Mouse (Mus musculus) limb, embryonic 13.5 days (tissue): ENCODE results near the gene Ube2e2. TPM values are rescaled to one million over a fixed set of nuclear protein-coding genes. Genes with fewer than 3 reads are reported as not detected.

Experiments used
- ATAC-seq: fragments of 200-750 bp; cut with Nextera tagmentation; 2 replicates; pipeline ENCODE4 v1.8.0; 2017; ENCODE audit warnings: low read depth, moderate number of reproducible peaks, moderate TSS enrichment; ENCODE audit not compliant: low FRiP score
- H3K27ac ChIP-seq: fragments of 300-500 bp; sonication (generic); 2 replicates; pipeline ENCODE4 v1.5.1; 2015; ENCODE audit warnings: inconsistent platforms, mild to moderate bottlenecking, moderate library complexity
- H3K27me3 ChIP-seq: fragments of 300-500 bp; sonication (generic); 2 replicates; pipeline ENCODE4 v1.6.1; 2015; ENCODE audit warnings: mild to moderate bottlenecking, inconsistent platforms
- H3K36me3 ChIP-seq: fragments of 300-500 bp; sonication (generic); 2 replicates; pipeline ENCODE4 v1.6.1; 2015; ENCODE audit warnings: inconsistent platforms, mild to moderate bottlenecking, moderate library complexity
- H3K4me1 ChIP-seq: fragments of 300-500 bp; sonication (generic); 2 replicates; pipeline ENCODE4 v1.6.1; 2015; ENCODE audit warnings: inconsistent platforms
- H3K4me2 ChIP-seq: fragments of 300-500 bp; sonication (generic); replicated peaks from 2 replicates; pipeline ENCODE4 v1.6.1; 2015; ENCODE audit warnings: inconsistent platforms, mild to moderate bottlenecking, moderate library complexity
- H3K4me3 ChIP-seq: fragments of 300-500 bp; sonication (generic); 2 replicates; pipeline ENCODE4 v1.5.1; 2015; ENCODE audit warnings: moderate library complexity, mild to moderate bottlenecking, inconsistent platforms
- H3K9ac ChIP-seq: fragments of 300-500 bp; sonication (generic); 2 replicates; pipeline ENCODE4 v1.6.1; 2015; ENCODE audit warnings: mild to moderate bottlenecking, inconsistent platforms
- H3K9me3 ChIP-seq: fragments of 300-500 bp; sonication (generic); 2 replicates; pipeline ENCODE4 v1.6.1; 2016; ENCODE audit warnings: inconsistent platforms
- WGBS: fragments of 180-500 bp; shearing (Covaris S2); methylation state at CpG from one replicate; pipeline ENCODE4 v1.1.7; 2015; 5-methylcytosine and 5-hydroxymethylcytosine counted together
- polyA plus RNA-seq: library from polyadenylated mRNA; unstranded; fragments of >200 nt; fragmentation: Nextera tagmentation; extraction: Ambion mirVana; gene quantifications from 2 replicates; pipeline ENCODE4 v1.2.1, GENCODE M21; 2015

Gene Ube2e2
- polyA plus RNA-seq, result 75.6 and 85.4 TPM in 2 replicates

GRCm38 (mm10) chr14:18893947-18894445, at the start of gene Ube2e2:
Gene Ube2e2 (minus strand): TSS chr14:18894267.
- H3K9ac ChIP-seq, result peak within 1 kb of the TSS; percentile 86
- H3K4me3 ChIP-seq, result peak within 1 kb of the TSS; percentile 67
- no peaks in the 10 kb centered on the region for H3K27me3 ChIP-seq
- H3K4me2 ChIP-seq, result peak within 1 kb of the TSS; percentile 72
- H3K27ac ChIP-seq, result peak within 1 kb of the TSS; percentile 22; the same call in 1 of the 2 replicates
- H3K4me1 ChIP-seq, result no peaks in the 10 kb centered on the region
- ATAC-seq, result no peak; the same call in none of the 2 replicates
- 2% methylated on average over 11 of the region's 22 CpGs for WGBS
- no peaks in the 10 kb centered on the region for H3K36me3 ChIP-seq
- H3K9me3 ChIP-seq, result no peaks in the 10 kb centered on the region

GRCm38 (mm10) chr14:18940068-18940467, 46.0 kb upstream of the Ube2e2 start:
- H3K27ac ChIP-seq, result no peak overlapping the region
- H3K27me3 ChIP-seq, result no peaks in the 10 kb centered on the region
- no peaks in the 10 kb centered on the region for H3K9me3 ChIP-seq
- H3K4me3 ChIP-seq, result no peak overlapping the region
- no peaks in the 10 kb centered on the region for H3K36me3 ChIP-seq
- no peak overlapping the region for H3K4me2 ChIP-seq
- ATAC-seq, result no peak
- H3K4me1 ChIP-seq, result no peaks in the 10 kb centered on the region
- no peak overlapping the region for H3K9ac ChIP-seq

- Histone ChIP-seq H3K4me1 (no peaks in the 10 kb centered on the region), H3K4me3 (no peak overlapping the region), H3K36me3 (no peaks in the 10 kb centered on the region), H3K27me3 (no peaks in the 10 kb centered on the region), H3K9me3 (no peaks in the 10 kb centered on the region), H3K9ac (no peak overlapping the region), H3K27ac (no peak overlapping the region), H3K4me2 (no peak overlapping the region)
- no peak for ATAC-seq
Measured at GRCm38 (mm10) chr14:18903553-18903952, 9.5 kb upstream of the Ube2e2 start.

GRCm38 (mm10) chr14:18893121-18893946, 733 bp downstream of the Ube2e2 start:
- Histone ChIP-seq H3K27ac (peak overlapping the region; percentile 22; the same call in 1 of the 2 replicates), H3K4me1 (no peaks in the 10 kb centered on the region), H3K9me3 (no peaks in the 10 kb centered on the region), H3K4me3 (peak overlapping the region; percentile 67), H3K9ac (peak overlapping the region; percentile 86), H3K27me3 (no peaks in the 10 kb centered on the region), H3K36me3 (no peaks in the 10 kb centered on the region), H3K4me2 (peak overlapping the region; percentile 72)
- under 1% methylated on average over 66 of the region's 116 CpGs for WGBS
- peak; percentile 93 for ATAC-seq

- Histone ChIP-seq H3K4me2 (no peak overlapping the region), H3K36me3 (peaks cover 6% of the 10 kb centered on the region; the same call in 1 of the 2 replicates), H3K4me1 (no peaks in the 10 kb centered on the region), H3K9ac (no peak overlapping the region), H3K4me3 (no peak overlapping the region), H3K27ac (no peak overlapping the region), H3K27me3 (no peaks in the 10 kb centered on the region), H3K9me3 (no peaks in the 10 kb centered on the region)
- ATAC-seq, result no peak
- 90% methylated on average over 5 of the region's 5 CpGs for WGBS
Measured at GRCm38 (mm10) chr14:18889571-18889970, 4.5 kb downstream of the Ube2e2 start.

- H3K27me3 ChIP-seq, result no peaks in the 10 kb centered on the region
- H3K9me3 ChIP-seq, result no peaks in the 10 kb centered on the region
- H3K4me1 ChIP-seq, result no peaks in the 10 kb centered on the region
- no peak overlapping the region for H3K4me3 ChIP-seq
- no peak overlapping the region for H3K27ac ChIP-seq
- H3K9ac ChIP-seq, result no peak overlapping the region
- peaks cover 13% of the 10 kb centered on the region for H3K36me3 ChIP-seq
- 73% methylated on average over 1 of the region's 1 CpGs for WGBS
- no peak overlapping the region for H3K4me2 ChIP-seq
- no peak for ATAC-seq
Measured at GRCm38 (mm10) chr14:18882493-18882892, 11.6 kb downstream of the Ube2e2 start.

GRCm38 (mm10) chr14:18870716-18871115, 23.4 kb downstream of the Ube2e2 start:
- Histone ChIP-seq H3K36me3 (no peaks in the 10 kb centered on the region), H3K4me1 (no peaks in the 10 kb centered on the region), H3K4me2 (no peak overlapping the region), H3K27ac (no peak overlapping the region), H3K9ac (no peak overlapping the region), H3K9me3 (0 out of 2 replicates have a peak, but pooled peaks cover 16% of the 10 kb centered on the region), H3K27me3 (no peaks in the 10 kb centered on the region), H3K4me3 (no peak overlapping the region)
- no peak for ATAC-seq
- WGBS, result 85% methylated on average over 1 of the region's 1 CpGs

GRCm38 (mm10) chr14:18828661-18829060, 65.4 kb downstream of the Ube2e2 start:
- no peak overlapping the region for H3K27ac ChIP-seq
- no peaks in the 10 kb centered on the region for H3K27me3 ChIP-seq
- WGBS, result 91% methylated on average over 1 of the region's 1 CpGs
- ATAC-seq, result no peak
- H3K4me3 ChIP-seq, result no peak overlapping the region
- H3K4me2 ChIP-seq, result no peak overlapping the region
- no peak overlapping the region for H3K9ac ChIP-seq
- no peaks in the 10 kb centered on the region for H3K9me3 ChIP-seq
- no peaks in the 10 kb centered on the region for H3K36me3 ChIP-seq
- no peaks in the 10 kb centered on the region for H3K4me1 ChIP-seq

- Histone ChIP-seq H3K4me1 (no peaks in the 10 kb centered on the region), H3K4me3 (no peak overlapping the region), H3K36me3 (no peaks in the 10 kb centered on the region), H3K9ac (no peak overlapping the region), H3K4me2 (no peak overlapping the region), H3K9me3 (no peaks in the 10 kb centered on the region), H3K27ac (no peak overlapping the region), H3K27me3 (no peaks in the 10 kb centered on the region)
- ATAC-seq, result no peak
Measured at GRCm38 (mm10) chr14:18826753-18827152, 67.3 kb downstream of the Ube2e2 start.

- ATAC-seq, result no peak
- H3K9me3 ChIP-seq, result no peaks in the 10 kb centered on the region
- H3K27ac ChIP-seq, result no peak overlapping the region
- no peaks in the 10 kb centered on the region for H3K27me3 ChIP-seq
- no peaks in the 10 kb centered on the region for H3K36me3 ChIP-seq
- WGBS, result 74% methylated on average over 6 of the region's 6 CpGs
- no peak overlapping the region for H3K4me3 ChIP-seq
- no peak overlapping the region for H3K9ac ChIP-seq
- no peak overlapping the region for H3K4me2 ChIP-seq
- H3K4me1 ChIP-seq, result no peaks in the 10 kb centered on the region
Measured at GRCm38 (mm10) chr14:18820713-18821112, 73.4 kb downstream of the Ube2e2 start.

GRCm38 (mm10) chr14:18796857-18797256, 97.2 kb downstream of the Ube2e2 start:
- H3K36me3 ChIP-seq, result no peaks in the 10 kb centered on the region
- H3K27ac ChIP-seq, result no peak overlapping the region
- no peak overlapping the region for H3K4me2 ChIP-seq
- no peak overlapping the region for H3K9ac ChIP-seq
- 0 out of 2 replicates have a peak, but pooled peaks cover 3% of the 10 kb centered on the region for H3K9me3 ChIP-seq
- no peaks in the 10 kb centered on the region for H3K27me3 ChIP-seq
- no peaks in the 10 kb centered on the region for H3K4me1 ChIP-seq
- H3K4me3 ChIP-seq, result no peak overlapping the region
- no peak for ATAC-seq

- Histone ChIP-seq H3K27ac (no peak overlapping the region), H3K9ac (no peak overlapping the region), H3K4me3 (no peak overlapping the region), H3K36me3 (no peaks in the 10 kb centered on the region), H3K27me3 (no peaks in the 10 kb centered on the region), H3K4me2 (no peak overlapping the region), H3K4me1 (no peaks in the 10 kb centered on the region), H3K9me3 (0 out of 2 replicates have a peak, but pooled peaks cover 3% of the 10 kb centered on the region)
- ATAC-seq, result no peak
- 58% methylated on average over 2 of the region's 2 CpGs for WGBS
Measured at GRCm38 (mm10) chr14:18795787-18796186, 98.3 kb downstream of the Ube2e2 start.
